Mouse (Mus musculus) embryo, embryonic 11 days (tissue): ENCODE measurements around the gene Gm10563.
"Not testable (repeated sequence)": the region's sequence is repeated elsewhere in the genome, so short reads cannot be mapped to it uniquely, and the experiment has no call there.

Experiments used
- DNase-seq: peaks from one replicate; pipeline ENCODE4 v3.0.0-alpha.2; 2015

The Gm10563 gene

DNA sequence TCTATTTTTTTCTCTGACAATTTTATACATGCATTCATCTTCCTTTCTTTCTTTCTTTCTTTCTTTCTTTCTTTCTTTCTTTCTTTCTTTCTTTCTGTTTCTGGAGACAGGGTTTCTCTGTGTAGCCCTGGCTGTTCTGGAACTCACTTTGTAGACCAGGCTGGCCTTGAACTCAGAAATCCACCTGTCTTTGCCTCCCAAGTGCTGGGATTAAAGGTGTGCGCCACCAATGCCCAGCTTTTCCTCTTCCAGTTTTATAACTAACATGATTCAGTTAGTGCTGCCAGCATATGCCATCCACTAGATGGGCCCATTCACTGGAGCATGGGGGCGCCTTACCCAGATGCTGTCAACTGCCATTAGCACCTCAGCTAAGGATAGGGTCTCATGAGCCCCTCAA lies at the start of gene Gm10563:
Gm10563 (minus strand) TSS at position 101 of the 400 bp plus-strand sequence.
- DNase-seq = not testable (repeated sequence)

DNA sequence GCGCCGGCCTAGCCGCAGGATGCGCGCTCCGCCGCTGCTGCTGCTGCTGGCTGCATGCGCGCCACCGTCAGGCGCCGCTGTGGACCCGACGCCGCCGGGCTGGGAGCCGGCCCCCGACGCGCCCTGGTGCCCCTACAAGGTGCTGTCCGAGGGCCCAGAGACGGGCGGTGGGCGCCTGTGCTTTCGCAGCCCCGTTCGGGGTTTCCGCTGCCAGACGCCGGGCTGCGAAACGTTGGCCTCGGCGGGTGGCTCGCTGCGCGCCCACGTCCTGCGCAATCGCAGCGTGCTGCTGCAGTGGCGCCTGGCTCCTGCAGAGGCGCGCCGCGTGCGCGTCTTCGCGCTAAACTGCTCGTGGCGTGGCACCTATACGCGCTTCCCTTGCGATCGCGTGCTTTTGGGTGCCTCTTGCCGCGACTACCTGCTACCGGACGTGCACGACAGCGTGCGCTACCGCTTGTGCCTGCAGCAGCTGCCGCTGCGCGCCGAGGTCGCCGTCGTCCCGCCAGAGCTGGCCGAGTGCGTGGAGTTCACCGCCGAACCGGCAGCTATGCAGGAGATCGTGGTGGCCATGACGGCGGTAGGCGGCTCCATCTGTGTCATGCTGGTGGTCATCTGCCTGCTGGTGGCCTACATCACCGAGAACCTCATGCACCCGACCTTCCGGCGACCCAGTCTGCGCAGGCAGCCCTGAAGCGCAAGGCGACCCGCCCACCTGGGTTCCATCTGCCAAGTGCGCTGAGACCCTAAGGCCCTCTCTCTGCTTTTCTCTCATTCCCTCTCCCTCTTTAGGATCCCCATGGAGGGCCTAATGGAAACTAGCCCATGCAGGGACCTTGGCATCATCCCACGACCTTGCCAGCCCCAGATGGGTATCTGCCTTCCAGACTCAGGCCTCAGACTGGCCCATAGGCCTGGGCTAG lies 49.5 kb upstream of the Gm10563 start:
- peak; percentile 79 for DNase-seq

DNA sequence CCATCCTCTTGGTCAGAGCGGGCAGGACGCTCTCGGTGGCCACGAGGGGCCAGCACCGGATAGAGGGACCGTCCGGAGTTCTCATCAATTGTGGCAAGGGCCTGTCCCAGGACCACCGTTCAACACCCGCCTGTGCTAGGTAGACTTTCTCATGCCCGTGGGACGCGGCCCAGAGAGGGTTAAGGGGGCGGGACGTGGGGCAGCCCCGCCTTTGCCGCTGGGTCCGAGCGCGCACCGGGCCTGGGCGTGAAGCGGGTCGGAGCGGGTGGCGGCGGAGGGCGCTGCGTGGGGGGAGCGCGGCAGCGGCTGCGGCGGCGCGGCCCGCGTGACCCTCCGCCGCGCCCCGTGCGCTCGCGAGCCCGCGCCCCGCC lies 48.9 kb upstream of the Gm10563 start, which contains the start of gene Fndc10:
Fndc10 (plus strand) TSS at position 232 of the 371 bp plus-strand sequence.
- DNase-seq = peak; percentile 81

DNA sequence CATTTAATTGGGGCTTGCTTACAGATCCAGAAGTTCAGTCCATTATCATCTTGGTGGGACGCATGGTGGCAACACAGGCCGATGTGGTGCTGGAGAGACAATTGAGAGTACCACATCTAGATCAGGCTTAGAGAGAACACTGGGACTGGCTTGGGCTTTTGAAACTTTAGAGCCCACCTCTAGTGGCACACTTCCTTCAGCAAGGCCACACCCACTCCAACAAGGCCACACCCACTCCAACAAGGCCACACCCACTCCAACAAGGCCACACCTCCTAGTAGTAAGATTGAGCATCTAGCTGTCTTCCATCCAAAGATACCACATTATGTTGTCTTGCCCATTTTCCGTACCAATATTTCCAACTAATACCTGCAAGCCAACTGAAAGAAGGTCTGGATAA lies 47.2 kb upstream of the Gm10563 start:
- no peak for DNase-seq

DNA sequence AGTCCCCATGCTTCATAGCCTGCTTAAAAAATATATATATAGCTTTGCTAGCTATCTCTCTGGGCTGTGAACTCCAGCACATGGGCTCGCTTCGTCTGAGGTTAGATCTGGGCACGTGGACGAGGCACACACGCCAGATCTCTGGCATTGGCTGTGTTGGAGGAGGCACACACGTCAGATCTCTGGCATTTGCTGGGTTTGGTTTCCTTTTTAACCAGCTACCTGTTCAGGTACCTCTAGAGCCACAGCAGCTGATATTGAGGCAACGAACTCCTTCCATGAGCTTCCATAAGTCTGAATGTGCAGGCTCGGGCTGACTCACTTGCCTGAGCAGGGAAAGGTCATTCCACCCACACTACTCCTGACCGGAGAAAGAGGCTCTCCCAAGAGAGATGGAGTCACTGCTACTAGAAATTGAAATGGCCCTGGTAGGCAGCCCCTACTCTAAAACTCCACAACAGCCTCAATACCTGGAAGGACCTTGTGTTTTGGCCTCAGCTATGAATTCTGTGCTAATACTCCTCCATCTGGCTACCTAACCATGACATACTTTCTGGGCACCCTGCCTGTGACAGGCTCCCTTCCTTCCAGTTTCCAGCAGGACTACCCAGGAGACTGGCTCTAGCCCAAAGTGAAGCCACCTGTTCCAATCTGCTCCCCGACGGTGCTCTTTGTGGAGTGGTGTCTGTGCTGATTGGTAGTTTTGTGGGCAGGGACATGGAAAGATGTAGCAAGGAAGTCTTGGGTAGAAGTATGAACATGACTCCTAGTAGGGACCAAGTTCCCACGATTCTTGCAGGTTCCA lies 45.6 kb upstream of the Gm10563 start:
- DNase-seq = no peak

DNA sequence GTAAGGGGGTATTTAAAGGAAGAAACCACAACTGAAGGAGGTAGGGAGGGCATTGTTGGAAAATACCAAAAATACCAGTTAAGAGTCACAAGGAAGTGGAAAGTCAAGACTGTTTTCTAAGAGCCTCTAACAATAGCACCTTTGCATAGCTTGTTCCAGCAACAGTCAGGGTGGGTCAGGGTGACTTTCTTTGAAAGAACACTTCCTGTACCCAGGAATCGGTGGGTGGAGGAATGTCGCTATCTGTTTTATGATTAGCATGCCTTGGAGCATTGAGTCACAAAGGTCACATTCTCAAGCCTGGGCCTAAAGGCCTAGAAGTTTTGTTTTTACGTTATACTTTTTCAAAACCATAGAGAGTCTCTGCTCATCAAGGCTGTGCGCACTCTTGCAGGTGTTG lies 42.6 kb upstream of the Gm10563 start:
- DNase-seq = not testable (repeated sequence)

DNA sequence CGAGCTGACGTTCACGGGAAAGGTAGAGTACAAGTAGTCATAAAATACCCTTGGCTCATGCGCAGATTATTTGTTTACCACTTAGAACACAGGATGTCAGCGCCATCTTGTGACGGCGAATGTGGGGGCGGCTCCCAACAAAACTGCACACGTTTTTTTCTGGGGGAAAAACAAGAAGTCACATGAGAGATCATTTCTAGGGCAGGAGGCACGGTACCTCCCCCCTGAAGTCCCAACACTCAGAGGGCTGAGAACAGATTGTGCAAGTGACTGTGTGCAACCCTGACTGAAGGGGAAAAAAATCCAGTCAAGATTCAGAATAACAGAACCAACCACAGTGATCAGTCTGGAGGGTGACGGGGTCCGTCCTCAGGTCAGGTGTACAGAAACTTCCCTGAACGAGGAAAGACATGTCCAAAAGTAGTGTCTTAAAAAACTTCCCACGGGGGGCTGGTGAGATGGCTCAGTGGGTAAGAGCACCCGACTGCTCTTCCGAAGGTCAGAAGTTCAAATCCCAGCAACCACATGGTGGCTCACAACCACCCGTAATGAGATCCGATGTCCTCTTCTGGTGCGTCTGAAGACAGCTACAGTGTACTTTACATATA lies 38.6 kb upstream of the Gm10563 start:
- DNase-seq = not testable (repeated sequence)

DNA sequence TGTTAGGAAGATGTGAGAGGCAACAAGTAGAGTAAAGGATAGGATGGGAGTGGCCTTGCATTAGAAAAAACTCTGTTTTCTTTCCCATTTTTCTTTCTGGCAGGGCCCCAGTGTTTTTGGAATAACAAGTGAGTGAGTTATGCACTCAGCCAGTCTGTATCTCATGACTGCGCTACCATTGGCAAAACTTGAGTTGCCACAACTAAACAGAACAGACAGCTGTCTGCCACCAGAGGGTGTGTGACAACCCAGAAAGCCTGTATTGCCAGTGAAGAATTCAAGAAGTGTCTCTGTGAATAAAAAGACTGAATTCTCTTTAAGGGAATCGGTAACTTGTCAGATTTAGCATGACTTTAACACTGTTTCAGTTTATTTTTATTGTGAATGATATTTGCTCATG lies 30.8 kb upstream of the Gm10563 start:
- DNase-seq = no peak

DNA sequence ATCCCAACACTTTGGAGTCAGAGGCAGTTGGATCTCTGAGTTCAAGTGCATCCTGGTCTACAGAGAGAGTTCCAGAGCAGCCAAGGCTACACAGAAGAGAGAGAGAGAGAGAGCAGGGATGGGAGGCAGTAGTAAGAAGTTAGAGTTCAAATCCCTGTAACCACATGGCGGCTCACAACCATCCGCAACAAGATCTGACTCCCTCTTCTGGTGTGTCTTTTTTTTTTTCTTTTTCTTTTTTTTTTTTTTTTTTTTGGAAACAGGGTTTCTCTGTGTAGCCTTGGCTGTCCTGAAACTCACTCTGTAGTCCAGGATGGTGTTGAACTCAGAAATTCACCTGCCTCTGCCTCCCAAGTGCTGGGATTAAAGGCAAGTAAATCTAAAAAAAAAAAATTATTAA lies 26.9 kb upstream of the Gm10563 start:
- DNase-seq = no peak

DNA sequence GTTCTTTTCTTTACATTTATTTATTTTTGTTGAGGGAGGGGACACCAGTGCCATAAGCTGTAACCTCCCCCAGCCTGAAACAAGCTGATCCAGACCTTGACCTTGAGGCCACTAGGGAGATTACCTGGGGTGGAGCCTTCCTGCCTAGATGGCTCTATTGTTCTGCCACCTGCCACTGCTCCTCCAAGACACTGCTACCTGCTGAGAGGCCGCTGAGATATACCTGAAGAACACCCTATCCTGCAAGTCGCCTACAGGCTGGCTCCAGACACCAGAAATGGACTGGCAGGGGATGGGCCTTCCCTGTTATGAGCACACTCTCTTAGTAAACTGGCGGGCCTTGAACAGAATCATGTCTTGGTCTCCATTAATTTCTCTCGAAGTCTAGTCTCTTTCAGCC lies 25.0 kb upstream of the Gm10563 start:
- not testable (repeated sequence) for DNase-seq

DNA sequence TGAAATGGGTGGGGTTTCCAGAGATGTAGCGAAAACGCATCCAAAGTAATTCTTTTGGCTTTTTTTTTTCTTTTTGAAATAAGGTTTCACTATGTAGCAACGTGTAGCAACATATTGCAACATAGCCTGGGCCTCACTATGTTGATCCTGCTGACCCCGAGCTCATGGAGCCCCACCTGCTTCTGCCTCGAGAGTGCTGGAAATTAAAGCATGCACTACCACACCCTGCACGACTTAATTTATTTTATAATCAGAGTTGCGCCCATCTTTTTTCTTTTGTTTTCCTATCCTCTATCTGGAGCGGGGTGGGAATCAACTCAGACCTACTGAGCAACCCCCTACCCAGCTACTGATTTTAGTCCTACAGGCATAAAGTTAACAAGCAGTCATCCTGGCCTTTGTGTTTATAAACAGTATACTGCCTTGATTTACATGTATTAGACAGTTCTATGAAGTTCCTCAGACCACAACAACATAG lies 24.4 kb upstream of the Gm10563 start:
- DNase-seq = no peak

DNA sequence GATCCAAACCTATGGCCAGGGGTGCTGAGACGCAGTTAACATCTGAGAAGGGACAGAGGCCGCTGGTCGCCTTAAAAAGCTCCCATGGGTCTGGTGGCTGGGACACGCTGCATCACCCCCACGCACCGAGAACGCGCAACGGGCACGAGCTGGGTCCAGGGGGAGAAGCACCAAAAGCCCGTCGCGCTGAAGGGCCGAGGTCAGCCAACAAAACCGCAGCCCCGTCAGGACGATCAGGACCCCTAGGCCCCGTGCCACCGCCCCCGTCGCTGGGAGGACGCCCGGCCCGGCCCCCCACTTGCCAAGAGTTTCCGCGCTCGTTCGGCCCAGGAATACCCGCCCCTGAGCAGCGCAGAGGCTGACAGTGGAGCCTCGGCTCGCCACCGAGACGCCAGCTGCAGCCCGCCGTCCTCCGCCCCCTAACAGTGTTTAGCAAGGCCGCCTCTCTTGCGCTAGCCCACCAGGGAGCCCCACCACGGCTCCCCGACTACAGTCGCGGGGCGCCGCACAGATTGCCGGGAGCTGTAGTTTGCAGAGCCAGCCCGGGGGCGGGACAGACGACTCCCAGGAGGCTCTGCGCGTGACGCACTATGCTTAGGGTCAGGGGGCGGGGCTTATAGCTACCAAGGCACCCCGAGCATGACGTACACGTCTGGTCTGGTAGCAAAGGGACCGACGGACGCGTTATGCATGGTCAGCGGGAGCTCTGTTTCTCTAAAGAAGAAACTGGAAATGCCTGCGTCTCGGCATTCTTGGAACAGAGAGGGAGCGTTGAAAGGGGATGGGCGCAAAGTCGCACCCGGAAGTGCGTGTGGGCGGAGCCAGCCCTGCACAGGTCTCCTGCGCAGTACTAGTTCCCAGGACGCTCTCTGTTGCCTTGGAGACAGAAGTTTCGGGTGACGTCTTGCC lies 23.7 kb upstream of the Gm10563 start, which contains the start of gene Mib2:
Mib2 (minus strand) TSS at position 510 of the 909 bp plus-strand sequence.
- DNase-seq = peak; percentile 100

DNA sequence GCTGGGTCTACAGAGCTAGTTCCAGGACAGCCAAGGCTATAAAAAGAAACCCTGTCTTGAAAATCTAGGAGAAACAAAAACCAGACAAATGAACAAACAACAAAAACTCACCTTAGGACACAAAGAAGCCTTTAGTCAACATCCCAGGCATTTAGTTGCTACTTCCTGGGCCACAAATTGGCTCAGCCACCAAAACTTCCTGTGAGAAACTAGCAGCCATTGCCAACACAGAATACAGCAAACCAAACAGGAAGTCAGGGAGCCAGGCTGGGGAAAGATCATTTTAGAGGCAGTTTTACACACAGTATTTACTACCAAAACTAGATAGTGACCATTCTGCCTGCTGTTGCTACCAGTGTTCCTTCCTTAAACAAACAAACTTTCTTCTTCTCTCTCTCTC lies 21.7 kb upstream of the Gm10563 start:
- DNase-seq = no peak

DNA sequence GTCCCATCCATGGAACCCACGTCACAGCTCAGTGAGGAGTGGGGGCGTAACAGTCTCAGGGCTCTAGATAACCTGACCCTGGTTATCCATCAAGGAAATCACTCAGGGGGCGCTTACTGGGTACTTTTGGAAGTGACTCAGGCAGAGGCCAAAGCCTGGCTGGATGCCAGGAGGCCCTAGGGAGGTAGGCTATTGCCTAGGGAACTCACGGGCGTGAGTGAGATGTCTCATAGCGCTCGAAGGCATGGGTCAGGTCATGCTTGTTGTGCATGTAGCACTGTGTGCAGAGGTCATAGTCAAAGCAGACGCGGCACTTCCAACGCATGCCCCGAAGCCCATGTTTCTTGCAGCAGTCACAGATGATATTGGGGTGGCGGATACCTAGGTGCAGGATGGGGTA lies 15.4 kb upstream of the Gm10563 start:
- DNase-seq = no peak

DNA sequence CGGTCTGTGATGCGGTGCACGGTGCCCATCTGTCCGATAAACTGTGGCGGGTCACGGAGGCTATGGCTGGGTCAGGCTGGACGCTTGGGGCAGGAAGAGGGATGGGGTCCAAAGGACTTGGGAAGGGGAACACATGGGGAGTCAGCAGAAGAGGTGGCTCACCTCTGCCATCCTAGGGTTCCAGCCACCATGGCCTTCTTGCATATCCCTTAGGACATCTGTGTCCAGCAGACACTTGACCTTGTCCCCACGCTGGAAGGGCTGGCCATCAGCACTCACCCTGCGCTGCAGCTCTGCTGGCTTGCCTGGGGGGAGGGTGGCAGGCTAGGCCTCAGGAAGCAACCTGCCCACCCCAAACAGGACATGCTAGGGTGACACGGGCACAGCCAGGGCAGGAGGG lies 13.8 kb upstream of the Gm10563 start:
- no peak for DNase-seq

DNA sequence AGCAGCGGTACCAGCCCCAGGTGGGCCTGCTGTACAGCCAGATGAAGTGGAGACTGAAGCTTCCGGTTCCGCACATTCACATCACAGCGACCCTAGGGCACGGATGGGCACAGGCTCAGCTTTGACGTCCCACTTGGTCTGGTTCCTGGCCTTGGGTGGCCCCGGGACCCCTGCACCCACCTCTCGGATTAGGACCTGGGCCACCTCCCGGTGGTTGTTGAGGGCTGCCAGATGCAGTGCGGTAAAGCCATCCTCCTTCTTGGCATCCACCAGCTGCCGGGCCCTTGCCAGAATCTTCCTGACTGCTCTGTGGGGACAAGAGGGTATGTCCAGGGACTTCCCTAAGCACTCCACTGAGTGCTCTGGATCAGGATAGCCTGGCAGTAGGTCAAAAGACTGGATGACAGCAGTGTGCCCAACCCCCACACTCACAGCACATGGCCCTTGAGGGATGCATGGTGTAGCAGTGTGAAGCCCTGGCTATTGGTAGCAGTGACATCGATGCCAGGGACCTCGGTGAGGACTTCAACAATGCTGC lies 11.1 kb upstream of the Gm10563 start:
- DNase-seq = no peak

DNA sequence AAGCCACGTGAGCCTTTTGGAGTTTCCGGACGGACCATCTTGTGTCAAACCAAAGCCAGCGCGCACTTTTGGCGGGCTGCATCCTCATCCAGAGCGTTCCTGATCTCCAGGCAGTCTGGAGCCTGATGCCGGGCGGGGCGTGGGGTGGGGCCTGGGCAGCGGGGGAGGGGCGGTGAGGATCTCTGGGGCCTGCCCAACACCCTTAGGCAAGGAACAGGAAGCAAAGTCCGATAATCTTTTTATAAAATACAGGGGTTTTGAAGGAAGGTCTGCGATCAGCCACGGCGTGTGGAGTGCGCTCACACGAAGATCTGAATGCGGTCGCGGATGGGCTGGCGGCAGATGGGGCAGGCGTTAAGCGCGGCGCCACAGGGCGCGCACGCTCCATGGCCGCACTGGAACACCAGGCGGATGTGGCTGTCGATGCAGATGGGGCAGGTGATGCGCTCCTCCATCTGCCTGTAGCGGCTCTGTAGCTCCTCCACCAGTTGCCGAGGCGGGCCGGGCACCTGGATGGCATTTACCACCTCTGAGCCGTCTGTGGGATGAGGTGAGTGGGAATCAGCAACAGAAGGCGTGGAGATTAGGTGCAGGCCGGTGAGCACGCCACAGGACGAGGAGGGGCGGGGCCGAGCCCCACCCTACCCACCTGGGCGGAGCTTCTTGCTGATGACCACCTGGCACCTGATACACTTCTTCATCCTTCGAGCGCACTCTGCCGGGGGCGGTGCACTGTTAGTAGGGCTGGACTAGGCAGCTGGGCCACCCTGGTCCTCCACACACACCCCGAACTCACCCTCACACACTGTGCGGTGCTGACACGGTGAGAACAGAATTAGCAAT lies 9.5 kb upstream of the Gm10563 start:
- peak; percentile 75 for DNase-seq

DNA sequence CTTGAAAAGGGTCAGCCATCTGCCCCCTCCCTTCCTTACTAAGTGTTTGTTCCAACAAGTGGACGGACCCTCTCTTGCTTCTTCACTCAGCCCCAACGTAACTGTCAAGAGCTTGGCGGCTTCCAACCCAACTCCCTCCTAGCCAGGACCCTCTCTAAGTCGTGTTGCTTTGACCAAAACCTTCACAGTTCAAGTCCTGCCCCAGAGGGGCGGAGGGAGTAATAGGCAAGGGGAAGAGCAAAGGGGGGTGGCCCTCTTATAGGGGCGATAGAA lies 8.9 kb upstream of the Gm10563 start:
- DNase-seq = no peak

DNA sequence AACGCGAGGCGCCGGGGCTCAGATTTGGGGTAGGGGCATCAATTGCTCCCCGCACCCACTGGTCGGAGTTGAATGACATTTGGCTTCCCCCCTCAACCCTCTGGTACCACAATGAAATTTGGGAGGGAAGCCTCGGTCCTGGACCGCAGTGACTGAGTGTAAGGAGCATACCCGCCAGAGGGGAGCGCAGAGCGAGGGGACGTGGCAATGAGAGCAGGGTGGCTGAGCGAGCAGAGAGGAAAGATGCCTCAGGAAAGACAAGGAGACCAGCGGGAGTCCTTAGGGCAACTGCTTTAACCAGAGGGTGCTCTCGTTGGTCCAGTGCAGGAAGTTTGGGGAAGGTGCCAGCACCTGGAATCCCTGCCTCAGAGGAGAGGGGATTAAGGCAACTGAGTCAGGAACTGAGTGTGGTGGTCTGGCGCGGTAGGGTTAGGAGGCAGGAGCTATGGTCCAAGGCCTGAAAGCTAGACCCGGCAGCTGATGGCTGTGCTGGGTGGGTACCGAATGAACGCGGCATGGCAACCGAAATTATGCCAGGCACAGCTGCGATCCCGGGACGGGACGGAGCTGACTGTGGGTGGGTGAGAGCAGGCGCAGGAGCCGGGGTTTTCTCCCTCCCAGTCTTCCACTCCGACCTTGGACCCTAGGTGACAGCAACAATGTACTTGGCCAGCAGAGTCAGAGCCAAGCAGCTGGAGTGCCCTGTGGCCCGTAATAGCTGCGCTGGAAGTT lies 8.4 kb upstream of the Gm10563 start:
- DNase-seq = peak; percentile 62

DNA sequence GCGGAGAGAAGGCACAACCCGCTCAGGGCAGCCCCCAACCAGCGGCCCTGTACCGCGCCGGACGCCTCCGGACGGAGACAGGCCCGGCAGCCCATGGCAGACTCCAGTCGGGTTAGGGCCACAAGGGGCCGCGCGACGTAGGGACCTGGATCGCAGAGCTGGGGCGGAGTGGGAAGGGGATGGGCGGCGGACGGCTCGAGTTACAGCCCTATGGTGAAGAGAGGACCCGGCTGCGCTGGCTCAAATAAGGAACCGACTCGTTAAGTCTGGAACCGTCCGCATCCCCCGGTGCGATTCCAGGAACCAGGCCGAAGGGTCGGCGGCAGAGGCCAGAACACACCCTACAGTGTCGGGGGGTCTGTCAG lies 7.9 kb upstream of the Gm10563 start, which contains the start of gene Mmp23:
Mmp23 (minus strand) TSS at position 299 of the 365 bp plus-strand sequence.
- DNase-seq = peak; percentile 82
